Comparison of ENCODE assay signal across 22 mouse cellular contexts in genomic region chrX:139813299-139814002, GRCm38 (mm10). TPM values are rescaled to one million over a fixed set of nuclear protein-coding genes. Genes with fewer than 3 reads are reported as not detected.
A peak's percentile ranks its signal among the peaks of the same experiment; 100 is the strongest.
DNase-seq lines count a peak whose midpoint lies in the region; ATAC-seq and TF ChIP-seq lines count a peak whose summit lies in the region.
"Had no signal": no experiment of that assay in that cellular context is flagged by ENCODE, and none has a peak within 500 bp of the region (broad histone marks: within the 10 kb centered on the region; RNA-seq: fewer than 3 reads in every experiment).

No protein-coding gene starts in this region.

- intact Hi-C loops in left cerebral cortex, postnatal 36 days (cut with DNase I): no loop called here

- no peak for TF ChIP-seq CTCF in liver, embryonic 14.5 days (IDR thresholded peaks at IDR 0.05; ENCODE audit: low read depth)
- no peak for TF ChIP-seq CTCF in small intestine, adult 2 months (IDR thresholded peaks at IDR 0.05; ENCODE audit: extremely low read depth, insufficient read length, insufficient replicate concordance, low read depth, low read length)

- peak; percentile 10 for DNase-seq in induced T-regulatory cell, adult 2 months (ENCODE audit: low read depth)
- DNase-seq in liver, embryonic 14.5 days (ENCODE audit: low read depth in 3 of 3, low spot score in 3 of 3): no peak
- DNase-seq in natural killer cell, adult 2 months (ENCODE audit: low spot score in 2 of 2): no peak
- DNase-seq in left cerebral cortex, postnatal 36 days (ENCODE audit: low spot score in 2 of 2): no peak
- DNase-seq in thymus, postnatal 10 days (ENCODE audit: low spot score in 2 of 2): no peak
- DNase-seq: adrenal gland, postnatal 10 days; cerebellum, adult 18-20 months; gastrocnemius, adult 2 months; heart, adult 18-20 months; kidney, adult 11 months; thymus, postnatal 25 days had no signal

- ATAC-seq in activated CD4-positive, CD25-positive, alpha-beta regulatory T cell, adult 4 months: peak; percentile 45
- ATAC-seq in liver, embryonic 14.5 days (ENCODE audit: insufficient read depth): peak; percentile 77

- peak overlapping the region; percentile 54 for H3K4me2 ChIP-seq in liver, embryonic 14.5 days (ENCODE audit: low read depth)
- H3K4me2 ChIP-seq: heart, embryonic 15.5 days; hindbrain, embryonic 12.5 days; limb, embryonic 13.5 days had no signal

- no peak for TF ChIP-seq EP300 in liver, embryonic 14.5 days (IDR thresholded peaks at IDR 0.05; ENCODE audit: low read depth)

- TF ChIP-seq POLR2A in small intestine, adult 2 months (IDR thresholded peaks at IDR 0.05; ENCODE audit: low read depth, low read length): no peak

- H3K9me3 ChIP-seq in liver, embryonic 14.5 days (ENCODE audit: control insufficient read depth, low read length): no peaks in the 10 kb centered on the region
- H3K9me3 ChIP-seq: heart, embryonic 15.5 days; hindbrain, embryonic 12.5 days; limb, embryonic 13.5 days had no signal

- H3K9ac ChIP-seq in liver, embryonic 14.5 days (replicated peaks): no peak overlapping the region
- H3K9ac ChIP-seq: heart, embryonic 15.5 days; hindbrain, embryonic 12.5 days; limb, embryonic 13.5 days had no signal

- WGBS in liver, embryonic 14.5 days (ENCODE audit: insufficient replicate concordance): 31% methylated on average over 9 of the region's 9 CpGs
- WGBS in small intestine, adult 2 months: 33% methylated on average over 9 of the region's 9 CpGs

- no peak overlapping the region for H3K4me3 ChIP-seq in liver, embryonic 14.5 days (ENCODE audit: insufficient read depth in 1 of 2, low read depth in 2 of 2, low read length in 2 of 2)
- no peak overlapping the region for H3K4me3 ChIP-seq in small intestine, adult 2 months (ENCODE audit: low read depth, low read length)
- H3K4me3 ChIP-seq: gastrocnemius, adult 2 months; heart, embryonic 15.5 days; hindbrain, embryonic 12.5 days; limb, embryonic 13.5 days had no signal

- no peaks in the 10 kb centered on the region for H3K36me3 ChIP-seq in liver, embryonic 14.5 days (replicated peaks; ENCODE audit: control insufficient read depth, insufficient read depth, low read depth)
- no peaks in the 10 kb centered on the region for H3K36me3 ChIP-seq in small intestine, adult 2 months (ENCODE audit: control insufficient read depth, insufficient read depth, low read length)
- H3K36me3 ChIP-seq: heart, embryonic 15.5 days; hindbrain, embryonic 12.5 days; limb, embryonic 13.5 days had no signal

- peaks cover 10 to 31% of the 10 kb centered on the region in 2 experiments for H3K4me1 ChIP-seq in liver, embryonic 14.5 days (replicated peaks; ENCODE audit: control insufficient read depth in 2 of 2, insufficient read depth in 2 of 2, low read length in 1 of 2)
- peaks cover 19% of the 10 kb centered on the region; the same call in 1 of the 2 replicates for H3K4me1 ChIP-seq in small intestine, adult 2 months (ENCODE audit: control insufficient read depth, insufficient read depth, insufficient read length, low read length)
- H3K4me1 ChIP-seq: heart, embryonic 15.5 days; hindbrain, embryonic 12.5 days; limb, embryonic 13.5 days had no signal

- H3K27me3 ChIP-seq in liver, embryonic 14.5 days (ENCODE audit: control insufficient read depth, insufficient read depth, low read length): no peaks in the 10 kb centered on the region
- H3K27me3 ChIP-seq in small intestine, adult 2 months (ENCODE audit: control insufficient read depth, insufficient read depth, low read length): no peaks in the 10 kb centered on the region
- H3K27me3 ChIP-seq: heart, embryonic 15.5 days had no signal

- H3K27ac ChIP-seq in liver, embryonic 14.5 days: no peak overlapping the region; the same call in 1 of the 2 replicates
- peak overlapping the region; percentile 90 for H3K27ac ChIP-seq in small intestine, adult 2 months (ENCODE audit: insufficient read depth, low read depth, low read length)
- H3K27ac ChIP-seq: gastrocnemius, adult 2 months; heart, embryonic 15.5 days; hindbrain, embryonic 12.5 days; limb, embryonic 13.5 days; stomach, postnatal 0 days had no signal

RNA-seq across cellular contexts. Expression of gene Cldn2, which starts 12.8 kb away (rescaled TPM):
- not detected for polyA plus RNA-seq in activated CD4-positive, CD25-positive, alpha-beta regulatory T cell, adult 4 months (2017; shearing (Covaris generic))
- polyA plus RNA-seq in liver, embryonic 14.5 days (2012; rRNA removed): 0.11 and 0.19 TPM in 2 replicates
- 0.18 TPM in 1 of 2 replicates, not detected in the other for polyA plus RNA-seq in liver, embryonic 14.5 days (2014; fragmentation: Nextera tagmentation; extraction: Ambion mirVana)
- 9.9 and 28.5 TPM in 2 replicates for polyA plus RNA-seq in small intestine, adult 2 months (2012; rRNA removed)
- under 1 TPM; 0.54 to 0.66 TPM for total RNA-seq in left cerebral cortex, postnatal 36 days (2021)
- total RNA-seq: gastrocnemius, adult 2 months; heart, adult 18-20 months; monocyte, adult 5-6 weeks had no signal
- polyA plus RNA-seq: embryonic facial prominence, embryonic 11.5 days; neural tube, embryonic 14.5 days had no signal

RNA-seq across cellular contexts. Expression of gene Ripply1, which starts 31.3 kb away (rescaled TPM):
- polyA plus RNA-seq in activated CD4-positive, CD25-positive, alpha-beta regulatory T cell, adult 4 months (2017; shearing (Covaris generic)): not detected
- 0.08 TPM in 1 of 2 replicates, not detected in the other for polyA plus RNA-seq in liver, embryonic 14.5 days (2012; rRNA removed)
- polyA plus RNA-seq in liver, embryonic 14.5 days (2014; fragmentation: Nextera tagmentation; extraction: Ambion mirVana): not detected in 2 replicates
- not detected in 2 replicates for polyA plus RNA-seq in small intestine, adult 2 months (2012; rRNA removed)
- total RNA-seq in left cerebral cortex, postnatal 36 days (2021): not detected
- total RNA-seq: adrenal gland, postnatal 10 days; gastrocnemius, adult 2 months; heart, adult 18-20 months; left cerebral cortex, adult 8-10 months; monocyte, adult 5-6 weeks had no signal
- polyA plus RNA-seq: embryonic facial prominence, embryonic 11.5 days; heart, embryonic 15.5 days; hindbrain, embryonic 12.5 days; lung, embryonic 16.5 days; neural tube, embryonic 14.5 days; stomach, postnatal 0 days had no signal

RNA-seq across cellular contexts. Expression of gene Morc4, which starts 58.0 kb away (rescaled TPM):
- polyA plus RNA-seq in activated CD4-positive, CD25-positive, alpha-beta regulatory T cell, adult 4 months (2017; shearing (Covaris generic)): under 1 TPM in 1 of 2 experiments, not detected in 1; 0.20 TPM
- polyA plus RNA-seq in liver, embryonic 14.5 days (2012; rRNA removed): 6.6 and 9.4 TPM in 2 replicates
- 17.7 and 19.0 TPM in 2 replicates for polyA plus RNA-seq in liver, embryonic 14.5 days (2014; fragmentation: Nextera tagmentation; extraction: Ambion mirVana)
- 0.74 and 1.8 TPM in 2 replicates for polyA plus RNA-seq in small intestine, adult 2 months (2012; rRNA removed)
- 1 to 10 TPM; 3.5 to 5.3 TPM for total RNA-seq in left cerebral cortex, postnatal 36 days (2021)
- total RNA-seq: monocyte, adult 5-6 weeks had no signal
